Mouse (Mus musculus) liver (tissue): ENCODE results near the gene Eif2ak1.
A peak's percentile ranks its signal among the peaks of the same experiment; 100 is the strongest.

ENCODE experiments used
- DNase-seq: peaks from one replicate; pipeline ENCODE4 v3.0.0-alpha.2; 2020; ENCODE audit warnings: mixed read lengths

The Eif2ak1 gene

DNA sequence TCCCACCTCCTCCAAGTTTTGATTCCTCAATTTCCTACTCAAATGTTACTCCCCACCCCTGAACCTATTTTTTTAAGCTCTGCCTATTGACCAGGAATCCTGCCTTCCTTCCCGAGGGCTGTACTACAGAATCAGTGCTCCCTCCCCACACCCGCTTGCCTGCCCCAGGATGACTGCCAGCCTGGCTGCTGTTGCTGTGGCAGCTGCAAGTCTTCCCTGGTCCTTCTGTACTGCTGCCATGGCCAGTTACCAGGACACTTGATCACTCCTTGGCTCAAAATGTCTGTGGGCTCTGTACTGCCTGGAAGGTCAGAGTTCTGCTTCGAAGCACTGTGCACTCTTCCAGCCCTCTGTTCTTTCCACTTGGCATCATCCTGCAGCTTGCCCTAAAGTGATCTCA is 84.5 kb downstream of the Eif2ak1 start:
- no peak for DNase-seq

DNA sequence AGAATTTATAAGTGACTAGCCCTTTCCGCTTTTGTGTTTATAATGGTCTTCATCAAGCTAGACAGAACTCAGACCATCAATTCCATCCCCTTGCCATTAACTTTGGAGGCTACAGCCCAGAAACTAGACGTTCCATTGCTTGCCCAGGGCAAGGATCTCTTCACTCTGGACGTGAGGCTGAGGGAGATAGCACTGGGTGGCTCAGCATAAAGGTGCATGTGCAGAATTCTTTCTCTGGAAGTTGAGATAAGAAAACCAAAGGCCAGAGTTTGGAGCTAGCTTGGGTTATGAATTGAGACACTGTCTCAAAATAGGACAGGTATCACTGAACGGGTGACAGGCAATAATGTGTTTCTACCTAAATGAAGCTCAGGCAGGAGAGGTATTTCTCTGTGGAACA is 86.2 kb downstream of the Eif2ak1 start:
- DNase-seq: peak; percentile 45

DNA sequence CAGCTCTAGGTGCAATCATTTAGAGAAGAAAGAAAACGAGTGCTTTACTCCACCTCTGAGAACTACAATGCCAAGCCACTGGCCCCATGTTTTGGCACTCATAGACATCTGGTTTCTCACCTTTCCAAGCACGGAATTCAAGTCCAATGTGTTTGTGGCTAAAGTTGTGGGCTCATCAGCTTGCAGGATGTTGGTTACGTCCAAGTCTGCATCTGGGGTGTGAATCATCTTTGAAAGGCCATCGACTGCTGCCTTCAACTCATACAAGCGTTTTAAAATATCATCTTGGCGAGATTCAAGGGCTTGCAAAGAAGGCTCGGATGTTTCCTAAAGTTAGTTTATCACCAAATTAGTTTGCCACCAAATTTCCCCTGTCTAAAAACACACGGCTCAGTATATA is 88.8 kb downstream of the Eif2ak1 start:
- DNase-seq: no peak

DNA sequence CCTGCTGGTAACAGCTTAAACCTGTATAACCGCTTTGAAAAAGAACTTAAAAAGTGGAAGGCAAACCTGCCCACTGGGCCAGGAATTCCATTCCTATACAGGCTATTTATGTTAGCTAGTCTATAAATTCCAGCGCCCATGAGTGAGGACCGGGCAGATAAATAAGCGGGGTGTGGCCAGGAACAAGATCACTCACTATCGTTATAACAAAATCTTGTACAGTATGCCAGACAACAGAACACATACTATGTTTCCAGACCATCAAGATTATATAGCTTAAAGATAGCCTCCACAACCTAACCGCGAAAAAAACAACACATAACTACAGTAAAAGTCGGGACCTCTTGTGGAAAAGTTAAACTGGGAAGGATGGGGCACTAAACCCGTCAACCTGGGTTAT is 91.3 kb downstream of the Eif2ak1 start:
- peak; percentile 64 for DNase-seq

DNA sequence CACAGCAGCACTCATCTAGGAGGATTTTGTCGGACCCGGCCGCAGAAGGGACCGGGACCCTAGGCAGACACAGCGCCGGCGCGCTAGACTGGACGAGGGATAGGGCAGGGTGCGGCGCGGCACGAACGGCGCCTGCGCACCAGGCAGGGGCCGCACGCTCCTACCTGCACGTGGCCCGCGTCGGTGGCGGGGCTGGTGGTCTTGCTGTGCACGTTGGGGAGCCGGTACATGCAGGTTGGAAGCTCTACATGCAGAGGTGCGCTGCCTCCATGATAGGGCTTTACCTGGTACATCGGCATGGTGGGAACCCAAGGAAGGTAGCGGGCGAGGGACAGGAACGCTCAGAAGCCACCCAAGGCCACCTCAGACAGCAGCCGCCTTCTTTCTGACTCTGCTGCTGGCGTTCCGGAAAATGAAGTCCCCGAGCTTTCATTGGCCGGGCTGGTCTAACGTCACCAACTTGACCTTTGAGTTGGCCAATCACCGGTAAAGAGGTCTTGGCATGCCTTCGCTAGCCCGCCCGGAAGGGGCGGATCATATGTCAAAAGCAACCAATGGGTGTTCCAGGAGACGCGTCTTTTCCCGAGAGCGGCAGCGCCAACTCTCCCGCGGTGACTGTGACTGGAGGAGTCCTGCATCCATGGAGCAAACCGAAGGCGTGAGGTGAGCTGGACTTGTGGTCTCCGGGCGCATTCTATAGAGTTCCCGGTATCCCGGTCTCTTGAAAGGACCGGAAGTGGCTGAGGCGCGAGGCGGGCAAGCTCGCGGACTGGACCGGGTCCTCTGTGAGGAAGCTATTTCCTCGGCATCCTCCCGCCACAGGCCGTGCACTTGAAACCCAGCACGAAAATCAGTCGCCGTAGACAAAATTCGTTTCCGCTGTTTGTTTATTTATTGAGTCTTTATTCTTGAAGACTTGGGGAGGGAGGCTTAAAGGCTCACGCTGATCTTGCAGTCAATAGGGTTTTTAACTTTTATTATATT is 92.1 kb downstream of the Eif2ak1 start, which contains the start of the genes Aimp2 and Pms2:
Gene Aimp2 (minus strand): TSS at position 431 of the 984 bp plus-strand sequence.
Gene Pms2 (plus strand): TSS at position 548 of the 984 bp plus-strand sequence.
- peak; percentile 96 for DNase-seq

DNA sequence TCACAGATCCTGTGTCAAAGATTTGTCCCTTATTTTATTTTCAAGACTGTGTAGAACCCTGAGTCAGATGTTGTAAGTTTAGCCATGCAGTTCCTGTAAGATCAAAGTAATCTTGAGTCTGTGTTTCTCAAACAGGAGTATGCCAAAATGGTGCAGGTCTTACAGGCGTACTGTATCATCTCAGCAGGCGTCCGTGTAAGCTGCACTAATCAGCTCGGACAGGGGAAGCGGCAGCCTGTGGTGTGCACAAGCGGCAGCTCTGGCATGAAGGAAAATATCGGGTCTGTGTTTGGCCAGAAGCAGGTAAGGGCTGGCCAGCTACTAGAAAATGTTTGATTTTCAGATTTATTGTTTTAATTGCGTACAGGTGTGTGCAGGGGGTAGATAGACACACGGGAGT is 98.6 kb downstream of the Eif2ak1 start:
- DNase-seq: no peak

DNA sequence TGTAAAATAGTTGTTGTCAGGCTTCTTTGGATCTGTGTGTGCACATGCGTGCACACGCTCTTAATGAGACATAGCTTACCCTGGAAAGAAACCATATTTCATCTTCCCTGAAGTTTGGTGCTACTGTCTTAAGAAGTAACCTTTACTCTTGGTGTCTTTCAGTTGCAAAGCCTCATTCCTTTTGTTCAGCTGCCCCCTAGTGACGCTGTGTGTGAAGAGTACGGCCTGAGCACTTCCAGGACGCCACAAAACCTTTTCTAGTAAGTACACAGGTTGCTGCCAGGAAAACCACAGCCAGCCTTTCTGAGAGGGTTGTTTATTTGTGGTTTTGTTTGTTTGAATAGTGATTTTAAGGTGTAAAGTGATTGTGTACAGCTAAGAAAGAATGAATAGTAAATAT is 99.8 kb downstream of the Eif2ak1 start:
- DNase-seq: peak; percentile 68

DNA sequence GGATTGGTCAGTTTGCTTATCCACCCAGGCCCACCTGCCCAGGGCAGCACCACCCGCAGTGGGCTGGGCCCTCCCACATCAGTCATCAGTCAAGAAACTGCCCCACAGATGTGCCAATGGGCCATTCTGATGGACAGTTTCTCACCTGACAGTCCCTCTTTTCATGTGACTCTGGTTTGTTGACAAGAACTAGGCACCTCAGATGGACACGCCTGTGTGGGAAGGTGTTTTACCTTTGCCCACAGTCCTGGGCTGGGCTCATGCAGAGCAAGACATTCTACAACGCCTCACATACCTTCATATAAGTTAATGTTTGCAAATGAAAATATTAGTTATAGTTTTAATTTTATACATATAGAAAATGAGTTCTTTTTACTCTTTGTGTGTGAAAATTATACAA is 100.5 kb downstream of the Eif2ak1 start:
- no peak for DNase-seq

DNA sequence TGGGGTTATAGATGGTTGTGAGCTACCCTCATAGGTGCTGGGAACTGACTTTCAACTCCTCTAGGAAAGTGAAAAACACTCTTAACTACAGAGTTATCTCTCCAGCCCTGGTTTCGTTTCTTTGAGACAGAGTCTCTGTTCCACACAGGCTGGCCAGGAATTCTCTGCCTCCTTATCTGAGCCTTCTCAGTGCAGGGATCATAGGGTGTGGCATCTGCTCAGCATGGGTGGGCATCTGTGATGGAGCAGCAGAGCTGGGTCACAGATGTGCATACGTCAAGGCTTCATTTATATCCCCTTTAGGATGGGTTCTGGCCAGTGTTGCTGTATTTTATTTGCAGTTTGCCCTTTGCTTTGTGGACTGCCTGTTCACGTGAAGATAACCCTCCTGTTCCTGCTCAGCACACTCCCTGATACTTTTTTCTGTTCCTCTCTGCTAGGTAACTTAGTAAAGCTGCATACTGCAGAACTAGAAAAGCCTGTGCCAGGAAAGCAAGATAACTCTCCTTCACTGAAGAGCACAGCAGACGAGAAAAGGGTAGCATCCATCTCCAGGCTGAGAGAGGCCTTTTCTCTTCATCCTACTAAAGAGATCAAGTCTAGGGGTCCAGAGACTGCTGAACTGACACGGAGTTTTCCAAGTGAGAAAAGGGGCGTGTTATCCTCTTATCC is 107.3 kb downstream of the Eif2ak1 start:
- peak; percentile 81 for DNase-seq

DNA sequence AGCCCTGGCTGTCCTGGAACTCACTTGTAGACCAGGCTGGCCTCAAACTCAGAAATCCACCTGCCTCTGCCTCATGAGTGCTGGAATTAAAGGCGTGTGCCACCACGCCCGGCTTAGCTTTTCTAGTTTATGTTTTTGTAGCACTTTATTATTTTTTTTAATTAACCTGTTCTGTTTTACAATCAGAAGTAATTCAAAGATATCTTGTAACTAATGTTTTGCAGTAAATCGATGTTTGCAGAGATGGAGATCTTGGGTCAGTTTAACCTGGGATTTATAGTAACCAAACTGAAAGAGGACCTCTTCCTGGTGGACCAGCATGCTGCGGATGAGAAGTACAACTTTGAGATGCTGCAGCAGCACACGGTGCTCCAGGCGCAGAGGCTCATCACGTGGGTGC is 110.3 kb downstream of the Eif2ak1 start, which contains the start of gene Gm42421:
Gene Gm42421 (plus strand): TSS at position 301 of the 400 bp plus-strand sequence.
- no peak for DNase-seq

DNA sequence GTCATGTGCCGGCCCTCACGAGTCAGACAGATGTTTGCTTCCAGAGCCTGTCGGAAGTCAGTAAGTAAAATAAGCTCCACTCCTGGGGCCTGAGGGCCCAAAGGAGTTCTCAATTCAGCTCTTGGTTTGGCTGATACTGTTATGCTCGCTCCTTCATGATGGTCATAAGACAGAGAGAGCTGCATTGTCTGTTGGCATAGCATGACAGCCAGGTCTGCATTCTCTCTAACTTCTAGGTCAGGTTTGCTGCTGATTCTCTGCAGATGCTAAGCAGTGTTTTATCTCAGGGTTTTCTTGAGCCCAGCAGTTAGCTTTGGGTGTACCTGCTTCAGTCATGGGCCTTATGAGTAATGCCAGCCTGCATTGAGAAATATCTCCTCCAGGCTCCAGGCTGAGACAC is 111.7 kb downstream of the Eif2ak1 start:
- no peak for DNase-seq

DNA sequence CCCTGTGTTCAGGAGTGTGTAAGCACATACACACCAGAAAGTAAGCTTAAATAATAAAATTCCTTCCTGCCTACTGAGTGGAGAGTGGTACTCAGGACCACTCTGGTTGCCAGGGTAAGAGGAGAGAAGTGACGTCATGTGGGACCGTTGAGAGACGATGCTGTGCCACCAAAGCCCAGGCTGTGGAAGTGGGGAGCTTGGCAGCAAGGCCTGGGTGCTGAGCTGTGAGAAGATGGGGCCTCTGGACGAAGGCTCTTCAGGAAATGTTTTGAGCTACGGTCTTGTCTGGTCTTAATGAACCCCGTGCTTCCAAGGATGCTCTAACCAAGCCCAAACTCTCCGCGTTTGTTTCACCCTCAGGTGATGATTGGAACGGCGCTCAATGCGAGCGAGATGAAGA is 113.1 kb downstream of the Eif2ak1 start:
- no peak for DNase-seq

DNA sequence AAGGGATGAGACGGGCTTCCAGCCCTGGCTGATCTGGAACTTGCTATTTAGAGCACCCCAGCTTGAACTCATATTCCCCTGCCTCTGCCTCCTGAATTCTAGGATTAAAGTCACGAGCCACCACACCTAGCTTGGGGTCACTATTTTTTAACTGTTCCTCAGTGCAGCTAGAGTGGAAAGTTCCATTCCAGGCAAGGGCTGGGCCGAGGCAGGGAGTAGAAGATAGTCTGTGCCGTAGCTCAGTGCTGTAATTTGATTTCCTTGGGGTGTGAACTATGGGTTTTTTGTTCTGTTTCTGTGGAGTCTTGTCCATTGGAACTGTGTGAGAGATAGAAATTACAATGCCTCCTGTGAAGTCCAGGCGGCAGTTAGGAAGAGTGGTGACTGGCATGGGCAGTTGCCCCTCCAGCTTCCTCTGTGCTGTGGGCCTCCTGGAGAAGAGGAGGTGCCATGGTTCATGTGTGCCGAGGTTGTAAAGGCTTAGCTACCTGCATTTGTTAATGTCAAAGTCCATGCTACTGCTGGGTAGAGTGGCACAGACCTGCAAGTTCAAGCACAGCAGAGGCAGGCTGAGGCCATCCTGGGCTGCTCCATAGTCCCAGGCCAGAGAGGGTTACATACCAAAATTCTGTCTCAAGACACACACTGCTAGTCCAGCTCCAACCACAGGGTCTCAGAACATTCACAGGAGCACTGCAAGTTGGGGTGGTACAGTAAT is 114.4 kb downstream of the Eif2ak1 start:
- DNase-seq: no peak

DNA sequence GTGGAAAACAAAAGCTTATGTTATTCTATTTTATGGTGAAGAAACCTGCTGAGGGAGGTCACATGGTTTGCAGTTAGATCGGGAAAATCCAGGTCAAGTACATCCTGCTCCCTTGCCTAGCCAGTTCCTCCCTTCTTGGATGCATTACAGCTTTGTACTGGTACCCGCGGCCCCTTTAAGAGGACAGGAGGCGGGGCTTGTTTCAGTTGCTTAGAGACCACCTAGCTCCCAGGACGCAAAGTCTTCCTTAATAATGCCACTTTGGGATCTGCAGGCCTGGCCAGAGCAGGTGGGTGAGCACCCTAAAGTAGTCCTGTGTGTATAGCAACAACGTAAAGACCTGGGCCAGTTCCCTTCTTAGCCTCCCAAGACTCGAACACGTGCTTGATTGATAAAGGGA is 115.2 kb downstream of the Eif2ak1 start, which contains the start of gene Rsph10b:
Gene Rsph10b (plus strand): TSS at position 205 of the 400 bp plus-strand sequence.
- no peak for DNase-seq

DNA sequence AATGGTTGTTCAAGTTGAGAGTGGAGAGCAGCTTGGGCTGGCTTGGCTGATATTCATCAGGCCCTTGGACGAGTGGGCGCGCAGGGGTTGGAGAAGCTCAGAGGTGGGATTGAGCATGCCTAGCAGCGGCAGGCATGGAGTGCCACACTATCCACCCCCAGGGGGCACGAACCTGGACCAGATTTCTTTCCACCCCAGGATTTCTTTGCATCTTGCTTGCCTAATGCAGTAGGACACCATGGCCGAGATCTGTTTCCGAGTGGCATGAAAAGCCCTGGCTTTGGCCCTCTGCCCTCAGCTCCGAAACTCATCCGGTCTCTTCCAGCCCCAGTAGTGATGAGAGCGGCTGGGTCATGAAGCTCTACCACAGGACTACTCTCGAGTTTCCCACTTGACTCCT is 115.8 kb downstream of the Eif2ak1 start:
- DNase-seq: no peak

DNA sequence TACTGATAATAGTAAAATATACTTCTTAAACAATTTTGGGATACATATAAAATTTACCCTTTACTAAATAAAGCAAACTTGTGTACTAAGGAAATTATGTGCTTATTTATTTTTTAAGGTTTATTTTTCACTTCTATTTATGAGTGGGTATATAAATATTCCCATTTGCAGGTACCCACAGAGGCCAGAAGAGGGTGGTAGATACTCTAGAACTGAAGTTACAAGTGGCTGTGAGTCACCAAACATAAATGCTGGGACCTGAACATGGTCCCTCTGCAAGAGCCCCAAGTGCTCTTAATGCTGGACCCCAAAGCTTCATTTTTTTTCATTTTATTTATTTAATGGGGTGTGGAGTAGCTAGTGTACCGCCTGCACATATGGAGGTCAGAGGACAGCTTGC is 116.3 kb downstream of the Eif2ak1 start:
- no peak for DNase-seq

DNA sequence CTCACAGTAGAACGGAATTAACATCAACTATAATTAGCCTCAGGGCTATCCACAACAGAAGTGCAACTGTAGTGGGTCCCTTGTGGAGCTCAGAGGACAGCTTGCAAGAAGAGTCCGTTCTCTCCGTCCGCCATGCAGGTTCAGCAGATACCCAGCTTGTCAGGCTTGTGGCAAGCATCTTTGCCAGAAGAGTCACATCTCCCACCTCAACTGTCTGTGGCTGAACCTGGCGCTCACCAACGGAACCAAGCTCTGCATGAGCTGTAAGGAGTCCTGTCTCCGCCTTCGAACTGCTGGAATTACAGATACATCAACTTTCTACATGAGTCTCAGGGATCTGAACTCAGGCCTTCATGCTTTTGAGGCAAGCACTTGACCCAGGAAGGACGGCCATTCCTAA is 118.6 kb downstream of the Eif2ak1 start:
- DNase-seq: no peak

DNA sequence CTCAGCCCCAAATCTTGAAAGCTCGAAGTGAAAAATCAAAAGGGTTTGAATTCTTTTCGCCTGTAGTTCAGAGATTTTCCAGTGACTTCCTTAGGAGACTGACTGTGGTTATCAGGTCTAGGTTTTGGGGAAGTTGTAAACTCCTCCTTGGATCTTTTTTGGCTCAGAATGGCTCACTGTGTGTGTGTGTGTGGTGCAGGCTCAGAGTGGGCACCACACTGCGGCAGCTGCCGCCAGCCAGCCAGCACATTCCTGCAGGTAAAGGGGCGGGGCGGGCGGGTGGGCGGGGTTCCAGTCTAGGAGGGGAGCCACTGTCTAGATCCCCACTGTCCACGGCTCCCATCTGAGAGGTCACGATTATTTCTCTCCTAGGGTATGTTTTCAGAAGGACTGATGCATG is 124.0 kb downstream of the Eif2ak1 start:
- no peak for DNase-seq

DNA sequence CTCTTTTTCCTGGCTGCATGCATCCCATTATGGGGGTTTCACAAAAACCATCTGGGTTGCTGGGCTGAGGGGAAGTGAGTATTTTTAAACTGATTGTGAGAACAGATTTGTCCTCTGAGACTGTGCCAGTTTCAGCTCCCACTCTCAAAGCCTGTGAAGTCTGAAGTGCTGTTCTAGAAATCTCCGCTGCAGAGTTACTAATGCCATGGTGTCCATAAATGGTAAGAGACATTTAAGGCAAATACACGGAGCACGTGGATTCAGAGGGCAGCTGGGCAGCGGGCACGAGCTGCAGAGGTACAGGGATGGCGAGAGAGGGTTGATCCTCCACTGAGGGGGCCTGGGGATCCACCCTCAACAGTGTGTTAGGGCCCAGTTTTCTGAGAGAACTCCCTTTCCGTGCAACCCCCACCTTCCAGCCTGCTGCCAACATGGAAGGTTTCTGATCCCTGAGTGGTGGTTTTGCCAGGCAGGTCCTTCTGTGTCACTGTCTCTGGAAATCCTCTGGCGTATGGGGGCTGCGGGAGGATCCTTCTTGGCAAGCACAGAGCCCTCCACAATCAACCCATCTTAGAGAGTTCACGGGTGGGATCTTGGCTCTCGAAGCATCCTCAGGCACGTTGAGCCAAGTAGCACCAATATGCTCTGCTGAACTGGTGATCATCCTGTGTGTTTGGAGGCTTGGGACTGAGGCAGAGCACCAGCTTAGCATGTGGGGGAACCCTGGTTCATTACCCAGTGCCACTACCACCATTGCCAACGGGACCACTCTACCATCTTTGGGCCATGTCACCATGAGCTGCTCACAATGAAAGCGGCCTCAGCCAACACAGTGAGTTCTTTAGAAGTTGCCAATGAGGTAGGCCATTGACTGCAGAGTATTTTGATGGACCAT is 125.9 kb downstream of the Eif2ak1 start:
- no peak for DNase-seq

DNA sequence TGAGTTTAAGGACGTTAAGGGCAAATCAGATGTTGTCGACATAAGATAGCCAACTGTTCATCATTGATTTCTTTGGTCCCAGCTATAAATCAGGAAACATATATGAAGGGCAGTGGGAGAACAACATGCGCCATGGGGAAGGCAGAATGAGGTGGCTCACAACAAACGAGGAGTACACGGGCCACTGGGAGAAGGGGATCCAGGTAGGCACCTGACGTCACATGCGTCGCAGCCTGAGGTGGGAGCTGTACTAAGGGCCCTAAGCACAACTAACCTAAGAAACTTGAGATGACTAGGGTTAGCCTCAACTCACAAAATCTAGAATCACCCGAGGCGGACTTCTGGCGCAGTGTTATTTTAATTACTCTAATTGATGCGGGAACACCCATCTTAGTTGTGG is 130.8 kb downstream of the Eif2ak1 start:
- no peak for DNase-seq

DNA sequence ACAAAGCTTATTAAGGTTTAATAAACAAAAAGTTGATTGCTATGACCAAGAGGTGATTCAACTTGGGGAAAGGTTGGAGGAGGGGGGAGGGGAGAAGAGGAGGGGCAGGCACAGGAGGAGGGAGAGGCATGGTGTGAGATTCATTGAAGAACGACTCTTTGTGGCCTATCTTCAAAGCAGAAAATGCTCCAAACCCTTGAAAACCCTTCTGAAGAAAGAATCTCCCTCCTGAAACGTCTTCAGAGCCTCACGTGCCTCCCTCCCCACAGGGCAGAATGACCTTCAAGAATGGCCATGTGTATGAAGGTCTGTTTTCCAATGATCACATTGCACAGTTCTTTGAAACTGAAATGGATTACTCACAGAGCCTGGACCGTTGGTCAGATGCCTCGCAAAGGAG is 132.4 kb downstream of the Eif2ak1 start:
- DNase-seq: no peak
